Mouse (Mus musculus) CD4-positive helper T cell, adult 2 months (primary cell): ENCODE data around the gene Sec24c.

Experiments used
- DNase-seq: peaks from one replicate; pipeline ENCODE4 v3.0.0-alpha.2; 2012; ENCODE audit warnings: low read depth, missing footprints, low spot score

Sec24c gene

DNA sequence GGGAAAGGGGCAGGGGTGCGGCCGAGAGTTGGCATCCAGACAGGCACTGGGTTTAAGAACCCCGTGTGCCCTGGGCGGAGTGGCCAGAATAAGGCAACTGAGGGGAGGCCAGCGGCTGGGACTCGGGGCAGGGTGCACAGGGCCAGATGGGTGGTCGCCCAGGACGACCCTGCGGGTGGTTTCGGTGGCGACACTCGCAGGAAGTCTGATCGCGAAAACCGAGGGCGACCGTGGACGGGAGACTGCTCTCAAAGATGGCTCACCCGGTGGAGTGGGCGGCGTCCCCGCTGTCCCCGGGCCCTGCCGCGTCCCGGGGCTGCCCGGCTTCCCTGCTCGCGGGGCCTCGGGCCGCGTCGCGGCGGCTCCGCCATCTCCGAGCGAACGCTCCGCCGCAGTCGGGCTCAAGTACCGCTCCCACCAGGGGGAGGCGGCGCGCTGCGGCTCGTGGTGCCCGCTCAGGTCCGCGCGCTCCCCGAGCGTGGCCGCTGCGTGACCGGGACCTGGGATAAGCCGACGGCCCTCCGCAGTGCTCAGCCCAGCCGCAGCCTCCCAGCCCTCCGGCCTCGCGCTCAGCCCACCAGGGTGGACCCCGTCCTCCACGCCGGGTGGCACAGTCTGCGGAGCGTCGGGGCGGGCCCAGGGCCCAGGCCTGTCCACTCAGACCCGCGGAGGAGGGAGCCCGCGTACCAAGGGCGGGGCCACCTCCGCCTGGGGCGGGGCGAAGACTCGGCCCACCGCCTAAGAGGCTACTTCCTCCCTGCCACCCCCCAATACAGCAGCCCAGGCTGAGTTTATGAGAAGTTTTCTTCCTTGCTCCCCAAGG, 60.1 kb downstream of the Sec24c start, which contains the start of gene Ndst2:
Gene Ndst2, minus strand, starts transcription at position 611 of the 823 bp plus-strand sequence.
- peak; percentile 90 for DNase-seq

- DNase-seq, result no peak
Measured at GRCm38 (mm10) chr14:20735052-20735451, 60.9 kb downstream of the Sec24c start.

- DNase-seq, result no peak
Measured at GRCm38 (mm10) chr14:20735892-20736390, 61.8 kb downstream of the Sec24c start.

DNA sequence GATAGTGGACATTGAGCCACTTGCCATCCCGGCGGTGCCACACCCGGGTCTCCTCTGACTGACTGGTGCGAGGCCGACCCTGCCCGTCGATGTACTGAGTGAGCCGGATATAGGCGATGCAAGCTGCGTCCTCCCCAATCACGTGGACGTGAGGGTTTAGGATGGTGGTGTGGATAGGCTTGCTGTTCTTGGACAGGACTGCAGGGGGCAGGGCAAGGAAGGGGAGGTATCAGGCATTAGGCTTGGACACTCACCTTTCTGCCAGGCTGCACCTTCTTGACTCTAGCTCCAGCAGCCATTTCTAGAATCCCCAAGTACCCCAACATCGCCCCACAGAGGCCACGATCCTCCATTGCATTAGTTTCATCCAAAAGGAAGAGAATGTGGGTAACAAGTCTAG, 63.2 kb downstream of the Sec24c start:
- peak; percentile 29 for DNase-seq

- no peak for DNase-seq
Measured at GRCm38 (mm10) chr14:20738511-20738910, 64.4 kb downstream of the Sec24c start.

DNA sequence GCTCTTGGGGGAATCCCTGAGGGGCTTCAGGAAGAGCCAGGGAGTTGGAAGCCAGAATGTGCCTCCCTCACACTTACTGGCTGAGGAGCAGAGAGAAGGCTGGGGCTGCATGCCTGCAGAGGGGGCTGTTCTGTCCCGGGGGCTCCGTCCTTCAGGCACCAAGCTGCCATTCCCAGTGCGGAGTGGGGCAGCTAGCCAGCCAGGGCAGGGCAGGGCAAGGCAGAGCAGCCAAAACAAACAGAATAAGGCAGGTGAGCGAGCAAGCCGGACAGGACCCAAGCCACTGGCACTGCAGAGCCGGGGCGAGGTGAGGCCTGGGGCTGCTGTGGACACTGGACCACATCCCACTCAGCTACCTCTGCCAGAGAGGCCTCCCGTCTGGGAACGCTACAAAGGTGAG, 67.2 kb downstream of the Sec24c start:
- no peak for DNase-seq

- no peak for DNase-seq
Measured at GRCm38 (mm10) chr14:20743614-20744013, 69.5 kb downstream of the Sec24c start.
